ENCODE assay signal across 8 mouse cellular contexts in genomic region chr17:83850458-83850857, GRCm38 (mm10). TPM values are rescaled to one million over a fixed set of nuclear protein-coding genes. Genes with fewer than 3 reads are reported as not detected.
DNase-seq lines count a peak whose midpoint lies in the region; ATAC-seq and TF ChIP-seq lines count a peak whose summit lies in the region.

No protein-coding gene starts in this region.

- H3K9me3 ChIP-seq in embryonic facial prominence, embryonic 10.5 days = no peaks in the 10 kb centered on the region
- no peaks in the 10 kb centered on the region for H3K9me3 ChIP-seq in kidney, embryonic 15.5 days (replicated peaks)
- no peaks in the 10 kb centered on the region for H3K9me3 ChIP-seq in neural tube, embryonic 12.5 days
- H3K9me3 ChIP-seq in stomach, postnatal 0 days (ENCODE audit: control insufficient read depth, low read length) = no peaks in the 10 kb centered on the region

- no peak overlapping the region for H3K9ac ChIP-seq in kidney, embryonic 15.5 days
- no peak overlapping the region for H3K9ac ChIP-seq in neural tube, embryonic 12.5 days
- H3K9ac ChIP-seq in stomach, postnatal 0 days (ENCODE audit: low read length) = no peak overlapping the region

- H3K4me1 ChIP-seq in embryonic facial prominence, embryonic 10.5 days = peaks cover 30% of the 10 kb centered on the region
- H3K4me1 ChIP-seq in kidney, embryonic 15.5 days = peaks cover 18% of the 10 kb centered on the region; the same call in 1 of the 2 replicates
- H3K4me1 ChIP-seq in neural tube, embryonic 12.5 days = peaks cover 4% of the 10 kb centered on the region; the same call in 1 of the 2 replicates
- H3K4me1 ChIP-seq in stomach, postnatal 0 days (replicated peaks; ENCODE audit: control insufficient read depth, insufficient read depth) = no peaks in the 10 kb centered on the region

- WGBS in embryonic facial prominence, embryonic 10.5 days = 15% methylated on average over 9 of the region's 9 CpGs
- 15% methylated on average over 9 of the region's 9 CpGs for WGBS in kidney, embryonic 15.5 days
- WGBS in neural tube, embryonic 12.5 days = 15% methylated on average over 9 of the region's 9 CpGs
- WGBS in stomach, postnatal 0 days = 16% methylated on average over 9 of the region's 9 CpGs

- H3K36me3 ChIP-seq in embryonic facial prominence, embryonic 10.5 days (replicated peaks) = no peaks in the 10 kb centered on the region
- no peaks in the 10 kb centered on the region for H3K36me3 ChIP-seq in kidney, embryonic 15.5 days
- no peaks in the 10 kb centered on the region for H3K36me3 ChIP-seq in neural tube, embryonic 12.5 days
- H3K36me3 ChIP-seq in stomach, postnatal 0 days (ENCODE audit: control insufficient read depth, insufficient read depth, low read length) = no peaks in the 10 kb centered on the region

- ATAC-seq in kidney, embryonic 15.5 days (replicated peaks; ENCODE audit: low FRiP score) = 0 out of 2 replicates have a peak, but pooled peaks have one; percentile 19
- ATAC-seq in neural tube, embryonic 12.5 days (ENCODE audit: low FRiP score, low read depth) = no peak; the same call in 1 of the 2 replicates
- ATAC-seq in stomach, postnatal 0 days (ENCODE audit: low FRiP score, low TSS enrichment) = no peak; the same call in 1 of the 2 replicates

- DNase-seq in B cell, adult 2 months = peak; percentile 91 to 92
- DNase-seq in adrenal gland, postnatal 10 days = peak; percentile 95
- peak; percentile 89 for DNase-seq in embryonic facial prominence, embryonic 10.5 days (ENCODE audit: low spot score)
- peak; percentile 84 for DNase-seq in heart, adult 8-10 months (ENCODE audit: low spot score)
- DNase-seq in liver = peak; percentile 87
- peak; percentile 87 for DNase-seq in stomach, postnatal 0 days (ENCODE audit: low spot score)

- no peak for TF ChIP-seq EP300 in stomach, postnatal 0 days (optimal IDR thresholded peaks at IDR 0.05)

- no peak overlapping the region for H3K27ac ChIP-seq in embryonic facial prominence, embryonic 10.5 days (replicated peaks)
- no peak overlapping the region for H3K27ac ChIP-seq in kidney, embryonic 15.5 days
- H3K27ac ChIP-seq in neural tube, embryonic 12.5 days = no peak overlapping the region
- no peak overlapping the region for H3K27ac ChIP-seq in stomach, postnatal 0 days (replicated peaks)

- peak overlapping the region; percentile 35; the same call in 1 of the 2 replicates for H3K4me3 ChIP-seq in embryonic facial prominence, embryonic 10.5 days
- no peak overlapping the region for H3K4me3 ChIP-seq in kidney, embryonic 15.5 days (replicated peaks)
- no peak overlapping the region for H3K4me3 ChIP-seq in neural tube, embryonic 12.5 days
- H3K4me3 ChIP-seq in stomach, postnatal 0 days (ENCODE audit: low read depth, low read length) = no peak overlapping the region

- peak; percentile 97 for TF ChIP-seq CTCF in stomach, postnatal 0 days (IDR thresholded peaks at IDR 0.05; ENCODE audit: low read depth)

- H3K27me3 ChIP-seq in embryonic facial prominence, embryonic 10.5 days (replicated peaks; ENCODE audit: low read depth, poor library complexity, severe bottlenecking) = no peaks in the 10 kb centered on the region
- no peaks in the 10 kb centered on the region for H3K27me3 ChIP-seq in kidney, embryonic 15.5 days
- H3K27me3 ChIP-seq in neural tube, embryonic 12.5 days (replicated peaks) = no peaks in the 10 kb centered on the region
- H3K27me3 ChIP-seq in stomach, postnatal 0 days (ENCODE audit: control insufficient read depth, insufficient read depth, low read length) = no peaks in the 10 kb centered on the region

- H3K4me2 ChIP-seq in kidney, embryonic 15.5 days = peak overlapping the region; percentile 34
- H3K4me2 ChIP-seq in neural tube, embryonic 12.5 days (replicated peaks) = 0 out of 2 replicates have a peak overlapping the region, but pooled peaks have one; percentile 14
- no peak overlapping the region for H3K4me2 ChIP-seq in stomach, postnatal 0 days (replicated peaks; ENCODE audit: low read depth)

RNA-seq across cellular contexts. Expression of gene Haao, which starts 2.7 kb away (rescaled TPM):
- total RNA-seq in adrenal gland, postnatal 10 days (2021) = 10 to 100 TPM; 12.6 to 27.1 TPM
- not detected in 2 replicates for polyA plus RNA-seq in embryonic facial prominence, embryonic 10.5 days (2016; fragmentation: Nextera tagmentation; extraction: Ambion mirVana)
- under 1 TPM in 1 of 4 experiments, not detected in 3; 0.56 TPM for total RNA-seq in heart, adult 8-10 months (2022)
- 1.8 and 2.3 TPM in 2 replicates for polyA plus RNA-seq in kidney, embryonic 15.5 days (2015; fragmentation: Nextera tagmentation; extraction: Ambion mirVana)
- polyA plus RNA-seq in neural tube, embryonic 12.5 days (2016; fragmentation: Nextera tagmentation; extraction: Ambion mirVana) = not detected in 2 replicates
- 0.13 and 0.36 TPM in 2 replicates for polyA plus RNA-seq in stomach, postnatal 0 days (2015; fragmentation: Nextera tagmentation; extraction: Ambion mirVana)
